Mouse (Mus musculus) ES-Bruce4 (cell line): ENCODE data around the gene Pgbd5.

Experiments
- CTCF ChIP-seq: IDR thresholded peaks from one replicate; pipeline ENCODE4 v1.8.1; 2011; ENCODE audit warnings: low read depth, low read length
- EP300 ChIP-seq: IDR thresholded peaks from 2 replicates; pipeline ENCODE4 v1.6.1; 2011; ENCODE audit warnings: low read depth, low read length; ENCODE audit not compliant: insufficient read depth

- TF ChIP-seq CTCF = no peak
- no peak for TF ChIP-seq EP300
These were observed 18.0 kb downstream of the Pgbd5 start for GRCm38 (mm10) chr8:124421413-124421812.
